Mouse (Mus musculus) mouse trophoblast stem cell (cell line): ENCODE results near the gene Gm21671.
"Not testable (repeated sequence)": the region's sequence is repeated elsewhere in the genome, so short reads cannot be mapped to it uniquely, and the experiment has no call there.

Source experiments
- in situ Hi-C, 2 experiments: fragments of 300-500 bp; cut with MseI, MboI; formaldehyde crosslinking; loops; 2 replicates in 1 of 2; 3 replicates in 1 of 2; pipeline ENCODE4 v1.15.1; 2025

Gene Gm21671

DNA sequence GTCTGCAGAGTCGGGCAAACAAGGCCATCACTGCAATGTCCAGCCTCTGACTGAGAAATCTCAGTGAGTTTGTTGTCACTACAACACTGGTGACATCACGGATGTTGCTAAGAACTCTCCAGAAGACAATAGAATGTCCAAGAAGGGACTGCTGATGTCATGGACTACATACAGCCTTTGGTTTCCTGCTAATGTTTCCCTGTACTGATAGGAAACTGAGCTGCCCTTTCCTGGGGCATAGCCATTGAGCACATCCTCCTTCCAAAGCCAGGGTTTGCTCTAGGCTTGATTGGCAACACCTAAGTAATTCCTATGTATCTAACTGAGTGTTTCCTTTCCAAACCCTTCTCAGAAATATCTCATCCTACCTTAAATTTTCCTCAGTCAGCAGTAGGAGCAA is at the start of gene Gm21671:
Gene Gm21671 (minus strand): TSS at position 101 of the 400 bp plus-strand sequence.
- in situ Hi-C loops: not testable (repeated sequence)

GRCm38 (mm10) chr5:25988550-25988949 is 34.3 kb upstream of the Gm21671 start, which contains the start of gene Gm21698:
Gene Gm21698 (minus strand): TSS chr5:25988650.
- in situ Hi-C loops: not testable (repeated sequence)

- in situ Hi-C loops: not testable (repeated sequence)
Observed at GRCm38 (mm10) chr5:25972563-25972962, 18.3 kb upstream of the Gm21671 start, which contains the start of gene Gm21680. Gene Gm21680 (minus strand): TSS chr5:25972663.

DNA sequence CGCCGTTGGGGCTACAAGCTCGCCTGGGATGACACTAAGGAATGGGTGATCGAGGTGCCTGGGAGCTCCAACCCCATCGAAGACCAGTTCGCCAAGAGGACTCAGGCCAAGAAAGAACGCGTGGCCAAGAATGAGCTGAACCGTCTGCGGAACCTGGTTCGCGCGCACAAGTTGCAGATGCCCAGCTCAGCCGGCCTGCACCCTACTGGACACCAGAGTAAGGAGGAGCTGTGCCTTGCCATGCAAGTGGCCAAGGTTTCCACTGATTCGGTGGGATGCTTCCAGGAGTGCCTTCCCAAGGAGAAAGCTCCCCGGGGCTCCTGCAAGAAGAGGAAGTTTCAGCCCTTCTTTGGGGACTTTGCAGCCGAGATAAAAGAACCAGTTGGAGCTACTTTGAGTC is 2.8 kb upstream of the Gm21671 start:
- in situ Hi-C loops: not testable (repeated sequence)

DNA sequence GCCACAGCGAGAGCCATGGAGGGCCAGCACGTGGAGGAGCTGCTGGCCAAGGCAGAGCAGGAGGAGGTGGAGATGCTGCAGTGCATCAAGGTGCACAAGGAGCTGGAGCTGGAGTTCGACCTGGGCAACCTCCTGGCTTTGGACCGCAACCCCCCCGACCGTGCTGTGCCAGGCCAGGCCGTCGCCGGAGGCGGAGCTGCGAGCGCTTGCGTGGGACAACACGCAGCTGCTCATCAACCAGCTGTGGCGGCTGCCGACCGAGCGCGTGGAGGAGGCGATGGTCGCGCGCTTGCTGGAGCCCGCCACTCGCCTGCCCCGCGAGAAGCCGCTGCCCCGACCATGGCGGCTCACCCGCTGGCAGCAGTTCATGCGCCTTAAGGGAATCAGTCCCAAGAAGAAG is 2.4 kb upstream of the Gm21671 start:
- in situ Hi-C loops: not testable (repeated sequence)

- in situ Hi-C loops: not testable (repeated sequence)
Observed at GRCm38 (mm10) chr5:25945391-25945790, 8.8 kb downstream of the Gm21671 start.

DNA sequence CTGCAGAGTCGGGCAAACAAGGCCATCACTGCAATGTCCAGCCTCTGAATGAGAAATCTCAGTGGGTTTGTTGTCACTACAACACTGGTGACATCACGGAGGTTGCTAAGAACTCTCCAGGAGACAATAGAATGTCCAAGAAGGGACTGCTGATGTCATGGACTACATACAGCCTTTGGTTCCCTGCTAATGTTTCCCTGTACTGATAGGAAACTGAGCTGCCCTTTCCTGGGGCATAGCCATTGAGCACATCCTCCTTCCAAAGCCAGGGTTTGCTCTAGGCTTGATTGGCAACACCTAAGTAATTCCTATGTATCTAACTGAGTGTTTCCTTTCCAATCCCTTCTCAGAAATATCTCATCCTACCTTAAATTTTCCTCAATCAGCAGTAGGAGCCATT is 11.9 kb downstream of the Gm21671 start, which contains the start of gene Gm21663:
Gene Gm21663 (minus strand): TSS at position 101 of the 400 bp plus-strand sequence.
- in situ Hi-C loops: not testable (repeated sequence)
